Comparison of ENCODE assay signal across 14 mouse cellular contexts in the genomic region with DNA sequence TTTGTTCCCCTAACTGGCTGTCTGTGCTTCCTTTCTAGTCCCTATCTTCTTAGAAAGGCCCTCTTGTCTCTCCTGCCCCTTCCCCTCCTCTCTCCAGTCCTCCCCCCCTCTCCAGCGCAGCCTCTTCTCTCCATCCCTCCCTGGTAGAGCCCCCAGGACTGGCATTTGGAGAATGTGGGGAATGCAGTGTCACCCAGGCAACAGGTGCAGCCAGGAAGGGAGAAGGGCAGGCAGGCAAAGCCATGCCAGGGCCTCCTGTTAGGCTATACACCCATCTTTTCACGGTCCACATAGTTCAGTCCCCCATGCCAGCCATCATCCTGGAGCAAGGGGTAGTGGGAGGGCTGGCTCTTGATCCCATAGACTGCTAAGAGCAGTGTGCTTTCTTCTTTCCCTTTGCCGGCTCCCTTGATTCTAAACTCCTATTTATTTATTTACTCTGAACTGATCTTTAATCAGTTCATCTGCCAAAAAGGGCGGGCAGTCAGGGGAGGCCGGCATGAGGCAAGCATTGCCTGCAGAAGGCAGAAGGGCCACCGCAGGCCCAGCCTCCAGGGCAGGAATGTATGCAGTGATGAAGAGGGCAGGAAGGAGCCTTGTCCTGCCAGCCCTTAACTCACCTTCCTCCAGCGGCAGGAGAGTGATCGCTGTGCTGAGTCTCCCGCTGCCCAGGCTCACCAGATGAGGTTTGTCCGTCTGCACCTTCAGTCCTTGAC. TPM values are rescaled to one million over a fixed set of nuclear protein-coding genes. Genes with fewer than 3 reads are reported as not detected.
DNase-seq lines count a peak whose midpoint lies in the region; ATAC-seq and TF ChIP-seq lines count a peak whose summit lies in the region.
"Had no signal": no experiment of that assay in that cellular context is flagged by ENCODE, and none has a peak within 500 bp of the region (broad histone marks: within the 10 kb centered on the region; RNA-seq: fewer than 3 reads in every experiment).

No protein-coding gene starts in this region.

- H3K27ac ChIP-seq in liver, adult 2 months (replicated peaks; ENCODE audit: insufficient read depth, low read depth, low read length) = no peak overlapping the region
- H3K27ac ChIP-seq in embryonic facial prominence, embryonic 14.5 days (replicated peaks; ENCODE audit: low read depth, low read length) = no peak overlapping the region; the same call in 1 of the 2 replicates
- peak overlapping the region; percentile 49; the same call in 1 of the 2 replicates for H3K27ac ChIP-seq in midbrain, embryonic 13.5 days
- H3K27ac ChIP-seq in stomach, postnatal 0 days (replicated peaks) = no peak overlapping the region
- H3K27ac ChIP-seq: embryonic facial prominence, embryonic 15.5 days; heart, embryonic 15.5 days; macrophage had no signal

- 0 out of 2 replicates have a peak, but pooled peaks have one; percentile 4 for ATAC-seq in embryonic facial prominence, embryonic 14.5 days (ENCODE audit: low read depth)
- peak; percentile 13; the same call in 1 of the 2 replicates for ATAC-seq in midbrain, embryonic 13.5 days
- ATAC-seq in stomach, postnatal 0 days (ENCODE audit: low FRiP score, low TSS enrichment) = no peak

- H3K79me2 ChIP-seq in liver, adult 2 months (ENCODE audit: control insufficient read depth, insufficient read depth, low read length) = no peaks in the 10 kb centered on the region

- no peak overlapping the region for H3K4me3 ChIP-seq in liver, adult 2 months (ENCODE audit: insufficient read depth, low read depth, low read length)
- no peak overlapping the region for H3K4me3 ChIP-seq in embryonic facial prominence, embryonic 14.5 days (ENCODE audit: low read depth, low read length)
- H3K4me3 ChIP-seq in midbrain, embryonic 13.5 days (replicated peaks) = no peak overlapping the region
- H3K4me3 ChIP-seq in stomach, postnatal 0 days (ENCODE audit: low read depth, low read length) = no peak overlapping the region
- H3K4me3 ChIP-seq: embryonic facial prominence, embryonic 15.5 days; heart, embryonic 15.5 days had no signal

- no peak for TF ChIP-seq EP300 in stomach, postnatal 0 days (optimal IDR thresholded peaks at IDR 0.05)

- H3K36me3 ChIP-seq in liver, adult 2 months (ENCODE audit: control insufficient read depth, insufficient read depth, low read length) = no peaks in the 10 kb centered on the region
- H3K36me3 ChIP-seq in embryonic facial prominence, embryonic 14.5 days (ENCODE audit: control insufficient read depth, insufficient read depth, low read length) = peaks cover 16% of the 10 kb centered on the region
- H3K36me3 ChIP-seq in midbrain, embryonic 13.5 days = no peaks in the 10 kb centered on the region
- H3K36me3 ChIP-seq in stomach, postnatal 0 days (ENCODE audit: control insufficient read depth, insufficient read depth, low read length) = no peaks in the 10 kb centered on the region
- H3K36me3 ChIP-seq: embryonic facial prominence, embryonic 15.5 days; heart, embryonic 15.5 days had no signal

- DNase-seq in liver, adult 2 months (ENCODE audit: extremely low read depth, low read depth, low spot score) = peak; percentile 73
- no peak for DNase-seq in liver
- DNase-seq in embryonic facial prominence, embryonic 14.5 days (ENCODE audit: low spot score) = peak; percentile 58
- peak; percentile 69 for DNase-seq in kidney, adult 11 months
- no peak for DNase-seq in stomach, postnatal 0 days (ENCODE audit: low spot score)
- DNase-seq in MN1 (ENCODE audit: low spot score) = no peak
- no peak for DNase-seq in cerebellum, adult 8-10 months
- DNase-seq: layer of hippocampus, postnatal 36 days; right cerebral cortex, postnatal 14 days had no signal

- TF ChIP-seq CTCF in liver, adult 2 months (IDR thresholded peaks at IDR 0.05; ENCODE audit: low read depth, low read length) = no peak
- TF ChIP-seq CTCF in stomach, postnatal 0 days (IDR thresholded peaks at IDR 0.05; ENCODE audit: low read depth) = no peak

- H3K9ac ChIP-seq in liver, adult 2 months (ENCODE audit: low read depth, low read length) = no peak overlapping the region
- H3K9ac ChIP-seq in embryonic facial prominence, embryonic 14.5 days (ENCODE audit: low read depth, low read length) = no peak overlapping the region; the same call in 1 of the 2 replicates
- 0 out of 2 replicates have a peak overlapping the region, but pooled peaks have one; percentile 0 for H3K9ac ChIP-seq in midbrain, embryonic 13.5 days (replicated peaks)
- no peak overlapping the region for H3K9ac ChIP-seq in stomach, postnatal 0 days (ENCODE audit: low read length)
- H3K9ac ChIP-seq: embryonic facial prominence, embryonic 15.5 days; heart, embryonic 15.5 days had no signal

- no peaks in the 10 kb centered on the region for H3K27me3 ChIP-seq in liver, adult 2 months (ENCODE audit: control insufficient read depth, insufficient read depth, low read length)
- no peaks in the 10 kb centered on the region for H3K27me3 ChIP-seq in embryonic facial prominence, embryonic 14.5 days (replicated peaks; ENCODE audit: control insufficient read depth, insufficient read depth, low read length)
- no peaks in the 10 kb centered on the region for H3K27me3 ChIP-seq in midbrain, embryonic 13.5 days
- H3K27me3 ChIP-seq in stomach, postnatal 0 days (ENCODE audit: control insufficient read depth, insufficient read depth, low read length) = no peaks in the 10 kb centered on the region
- H3K27me3 ChIP-seq: embryonic facial prominence, embryonic 15.5 days; heart, embryonic 15.5 days had no signal

- H3K4me2 ChIP-seq in embryonic facial prominence, embryonic 14.5 days (ENCODE audit: low read depth, low read length) = no peak overlapping the region
- no peak overlapping the region; the same call in 1 of the 2 replicates for H3K4me2 ChIP-seq in midbrain, embryonic 13.5 days (replicated peaks)
- no peak overlapping the region for H3K4me2 ChIP-seq in stomach, postnatal 0 days (replicated peaks; ENCODE audit: low read depth)
- H3K4me2 ChIP-seq: embryonic facial prominence, embryonic 15.5 days; heart, embryonic 15.5 days had no signal

- H3K4me1 ChIP-seq in liver, adult 2 months (ENCODE audit: control insufficient read depth, insufficient read depth, low read length) = peaks cover 9% of the 10 kb centered on the region
- peaks cover 27% of the 10 kb centered on the region for H3K4me1 ChIP-seq in embryonic facial prominence, embryonic 14.5 days (ENCODE audit: control insufficient read depth, insufficient read depth, low read length)
- H3K4me1 ChIP-seq in midbrain, embryonic 13.5 days (replicated peaks) = peaks cover 60% of the 10 kb centered on the region
- H3K4me1 ChIP-seq in stomach, postnatal 0 days (replicated peaks; ENCODE audit: control insufficient read depth, insufficient read depth) = no peaks in the 10 kb centered on the region; the same call in 1 of the 2 replicates

- 43% methylated on average over 10 of the region's 10 CpGs for WGBS in liver, adult 2 months
- WGBS in embryonic facial prominence, embryonic 14.5 days = 27% methylated on average over 10 of the region's 10 CpGs
- WGBS in midbrain, embryonic 13.5 days = 40% methylated on average over 10 of the region's 10 CpGs
- WGBS in stomach, postnatal 0 days = 45% methylated on average over 10 of the region's 10 CpGs

- no peak for TF ChIP-seq POLR2A in liver, adult 2 months (IDR thresholded peaks at IDR 0.05; ENCODE audit: extremely low read depth, insufficient read depth, low read length)

- no peaks in the 10 kb centered on the region for H3K9me3 ChIP-seq in embryonic facial prominence, embryonic 14.5 days (ENCODE audit: control insufficient read depth, low read length)
- H3K9me3 ChIP-seq in midbrain, embryonic 13.5 days = no peaks in the 10 kb centered on the region
- no peaks in the 10 kb centered on the region for H3K9me3 ChIP-seq in stomach, postnatal 0 days (ENCODE audit: control insufficient read depth, low read length)
- H3K9me3 ChIP-seq: embryonic facial prominence, embryonic 15.5 days; heart, embryonic 15.5 days had no signal

RNA-seq across cellular contexts. Expression of gene Phldb1, which starts 8.4 kb away (rescaled TPM):
- total RNA-seq in liver, adult 2 months (2014; rRNA removed) = 2.2 and 4.6 TPM in 2 replicates
- 2.6 and 5.9 TPM in 2 replicates for polyA plus RNA-seq in liver, adult 2 months (2012; rRNA removed)
- polyA plus RNA-seq in embryonic facial prominence, embryonic 14.5 days (2014; fragmentation: Nextera tagmentation; extraction: Ambion mirVana) = 40.3 and 40.9 TPM in 2 replicates
- 47.9 and 55.5 TPM in 2 replicates for polyA plus RNA-seq in midbrain, embryonic 13.5 days (2015; fragmentation: Nextera tagmentation; extraction: Ambion mirVana)
- 14.9 and 15.8 TPM in 2 replicates for polyA plus RNA-seq in stomach, postnatal 0 days (2015; fragmentation: Nextera tagmentation; extraction: Ambion mirVana)

RNA-seq across cellular contexts. Expression of gene Arcn1, which starts 41.1 kb away (rescaled TPM):
- total RNA-seq in liver, adult 2 months (2014; rRNA removed) = 94.1 and 98.6 TPM in 2 replicates
- 32.0 and 33.1 TPM in 2 replicates for polyA plus RNA-seq in liver, adult 2 months (2012; rRNA removed)
- polyA plus RNA-seq in embryonic facial prominence, embryonic 14.5 days (2014; fragmentation: Nextera tagmentation; extraction: Ambion mirVana) = 220 and 226 TPM in 2 replicates
- 142 and 145 TPM in 2 replicates for polyA plus RNA-seq in midbrain, embryonic 13.5 days (2015; fragmentation: Nextera tagmentation; extraction: Ambion mirVana)
- 98.1 TPM in 2 replicates for polyA plus RNA-seq in stomach, postnatal 0 days (2015; fragmentation: Nextera tagmentation; extraction: Ambion mirVana)

RNA-seq across cellular contexts. Expression of gene Ift46, which starts 41.1 kb away (rescaled TPM):
- 27.5 and 33.2 TPM in 2 replicates for total RNA-seq in liver, adult 2 months (2014; rRNA removed)
- polyA plus RNA-seq in liver, adult 2 months (2012; rRNA removed) = 24.3 and 33.5 TPM in 2 replicates
- polyA plus RNA-seq in embryonic facial prominence, embryonic 14.5 days (2014; fragmentation: Nextera tagmentation; extraction: Ambion mirVana) = 101 and 121 TPM in 2 replicates
- polyA plus RNA-seq in midbrain, embryonic 13.5 days (2015; fragmentation: Nextera tagmentation; extraction: Ambion mirVana) = 171 and 183 TPM in 2 replicates
- polyA plus RNA-seq in stomach, postnatal 0 days (2015; fragmentation: Nextera tagmentation; extraction: Ambion mirVana) = 55.5 and 61.9 TPM in 2 replicates

RNA-seq across cellular contexts. Expression of gene Treh, which starts 53.6 kb away (rescaled TPM):
- 0.34 and 0.37 TPM in 2 replicates for total RNA-seq in liver, adult 2 months (2014; rRNA removed)
- polyA plus RNA-seq in liver, adult 2 months (2012; rRNA removed) = 0.15 and 0.17 TPM in 2 replicates
- polyA plus RNA-seq in embryonic facial prominence, embryonic 14.5 days (2014; fragmentation: Nextera tagmentation; extraction: Ambion mirVana) = not detected in 2 replicates
- not detected in 2 replicates for polyA plus RNA-seq in midbrain, embryonic 13.5 days (2015; fragmentation: Nextera tagmentation; extraction: Ambion mirVana)
- polyA plus RNA-seq in stomach, postnatal 0 days (2015; fragmentation: Nextera tagmentation; extraction: Ambion mirVana) = not detected in 2 replicates
- total RNA-seq: ES-E14; layer of hippocampus, postnatal 36 days had no signal
- polyA plus RNA-seq: embryonic facial prominence, embryonic 15.5 days; heart, embryonic 15.5 days; macrophage had no signal

Comparison
In these comparisons a context has a peak if more than half of its experiments do, and no peak if none do; other contexts are left out.
1. DNase-seq: peak in liver, adult 2 months (single experiment), embryonic facial prominence, embryonic 14.5 days (single experiment) and kidney, adult 11 months (single experiment); none in liver (single experiment), stomach, postnatal 0 days (single experiment), MN1 (single experiment) and cerebellum, adult 8-10 months (single experiment).